Mouse (Mus musculus): ENCODE data around the gene Ppard.
"Not testable (repeated sequence)": the region's sequence is repeated elsewhere in the genome, so short reads cannot be mapped to it uniquely, and the experiment has no call there.

The Ppard gene

DNA sequence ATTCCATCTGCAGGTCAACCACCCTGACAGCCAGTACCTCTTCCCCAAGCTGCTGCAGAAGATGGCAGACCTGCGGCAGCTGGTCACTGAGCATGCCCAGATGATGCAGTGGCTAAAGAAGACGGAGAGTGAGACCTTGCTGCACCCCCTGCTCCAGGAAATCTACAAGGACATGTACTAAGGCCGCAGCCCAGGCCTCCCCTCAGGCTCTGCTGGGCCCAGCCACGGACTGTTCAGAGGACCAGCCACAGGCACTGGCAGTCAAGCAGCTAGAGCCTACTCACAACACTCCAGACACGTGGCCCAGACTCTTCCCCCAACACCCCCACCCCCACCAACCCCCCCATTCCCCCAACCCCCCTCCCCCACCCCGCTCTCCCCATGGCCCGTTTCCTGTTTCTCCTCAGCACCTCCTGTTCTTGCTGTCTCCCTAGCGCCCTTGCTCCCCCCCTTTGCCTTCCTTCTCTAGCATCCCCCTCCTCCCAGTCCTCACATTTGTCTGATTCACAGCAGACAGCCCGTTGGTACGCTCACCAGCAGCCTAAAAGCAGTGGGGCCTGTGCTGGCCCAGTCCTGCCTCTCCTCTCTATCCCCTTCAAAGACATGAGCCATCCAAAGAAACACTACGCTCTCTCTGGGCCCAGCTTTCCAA lies 67.3 kb downstream of the Ppard start:
- in situ Hi-C loops (cut with MboI; ENCODE audit: low pct_unique_long_range_greater_than_20kb in 1 of 2, low sequenced_read_pairs in 2 of 2, unreplicated experiment in 1 of 2) = no loop called here

DNA sequence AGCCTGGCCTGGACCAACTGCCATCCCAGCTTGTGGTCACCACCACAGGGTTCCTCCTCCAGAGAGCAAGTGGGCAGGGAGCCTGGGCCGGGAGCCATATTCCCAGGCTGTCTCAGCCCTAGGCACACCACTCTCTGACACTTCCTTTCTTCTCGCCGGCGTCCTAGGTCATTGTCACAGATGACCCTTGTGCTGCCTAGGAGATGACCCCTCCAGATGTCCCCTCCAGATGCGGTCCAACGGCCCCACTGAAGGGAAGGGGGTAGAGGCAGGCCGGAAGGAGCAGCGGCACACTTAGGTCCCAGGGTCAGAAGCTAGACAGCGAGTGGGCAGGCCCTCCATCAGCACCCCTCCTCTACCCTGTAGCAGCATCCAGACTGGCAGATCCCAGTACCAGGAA lies 67.8 kb downstream of the Ppard start:
- in situ Hi-C loops (cut with MboI; ENCODE audit: low pct_unique_long_range_greater_than_20kb in 1 of 2, low sequenced_read_pairs in 2 of 2, unreplicated experiment in 1 of 2) = no loop called here

DNA sequence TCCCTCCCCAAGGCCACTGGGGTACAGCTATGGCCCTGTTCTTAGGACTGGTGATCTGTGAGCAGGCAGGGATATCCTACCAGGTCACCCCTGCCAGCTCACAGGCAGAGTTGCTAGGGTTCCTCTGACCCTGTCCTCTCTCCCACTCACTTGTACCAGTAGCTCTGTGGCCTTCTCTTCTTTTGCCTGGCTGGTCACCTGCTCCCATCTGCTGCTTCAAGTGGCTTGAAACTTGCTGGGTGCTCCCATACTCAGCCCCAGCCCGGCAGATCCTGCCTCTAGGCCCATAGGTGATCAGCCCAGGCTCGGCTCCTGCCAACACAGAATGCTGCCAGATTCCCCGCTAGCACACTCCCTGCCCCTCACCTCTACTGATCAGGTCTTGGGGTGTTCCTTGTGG lies 68.3 kb downstream of the Ppard start:
- in situ Hi-C loops (cut with MboI; ENCODE audit: low pct_unique_long_range_greater_than_20kb in 1 of 2, low sequenced_read_pairs in 2 of 2, unreplicated experiment in 1 of 2) = no loop called here

DNA sequence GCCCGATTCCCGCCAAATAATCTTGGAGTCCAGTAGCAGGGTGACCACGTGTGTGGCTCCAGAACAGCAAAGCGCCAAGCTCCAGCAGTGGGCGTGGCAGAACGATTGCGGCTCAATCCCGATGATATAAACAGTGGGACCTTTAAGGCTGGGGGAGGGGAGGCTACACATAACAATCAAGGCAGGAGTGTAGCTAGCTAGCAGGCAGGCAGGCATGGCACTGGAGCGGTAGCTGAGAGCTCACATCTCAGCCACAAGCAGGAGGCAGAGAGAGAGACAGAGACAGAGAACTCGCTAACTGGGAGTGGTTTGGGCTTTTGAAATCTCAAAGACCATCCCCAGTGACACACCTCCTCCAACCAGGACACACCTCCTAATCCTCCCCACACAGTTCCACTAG lies 72.7 kb downstream of the Ppard start:
- in situ Hi-C loops (cut with MboI; ENCODE audit: low pct_unique_long_range_greater_than_20kb in 1 of 2, low sequenced_read_pairs in 2 of 2, unreplicated experiment in 1 of 2) = loop anchor here (5.0 kb wide), 2 partner anchors 78 to 213 kb away; no protein-coding TSS in a partner anchor

DNA sequence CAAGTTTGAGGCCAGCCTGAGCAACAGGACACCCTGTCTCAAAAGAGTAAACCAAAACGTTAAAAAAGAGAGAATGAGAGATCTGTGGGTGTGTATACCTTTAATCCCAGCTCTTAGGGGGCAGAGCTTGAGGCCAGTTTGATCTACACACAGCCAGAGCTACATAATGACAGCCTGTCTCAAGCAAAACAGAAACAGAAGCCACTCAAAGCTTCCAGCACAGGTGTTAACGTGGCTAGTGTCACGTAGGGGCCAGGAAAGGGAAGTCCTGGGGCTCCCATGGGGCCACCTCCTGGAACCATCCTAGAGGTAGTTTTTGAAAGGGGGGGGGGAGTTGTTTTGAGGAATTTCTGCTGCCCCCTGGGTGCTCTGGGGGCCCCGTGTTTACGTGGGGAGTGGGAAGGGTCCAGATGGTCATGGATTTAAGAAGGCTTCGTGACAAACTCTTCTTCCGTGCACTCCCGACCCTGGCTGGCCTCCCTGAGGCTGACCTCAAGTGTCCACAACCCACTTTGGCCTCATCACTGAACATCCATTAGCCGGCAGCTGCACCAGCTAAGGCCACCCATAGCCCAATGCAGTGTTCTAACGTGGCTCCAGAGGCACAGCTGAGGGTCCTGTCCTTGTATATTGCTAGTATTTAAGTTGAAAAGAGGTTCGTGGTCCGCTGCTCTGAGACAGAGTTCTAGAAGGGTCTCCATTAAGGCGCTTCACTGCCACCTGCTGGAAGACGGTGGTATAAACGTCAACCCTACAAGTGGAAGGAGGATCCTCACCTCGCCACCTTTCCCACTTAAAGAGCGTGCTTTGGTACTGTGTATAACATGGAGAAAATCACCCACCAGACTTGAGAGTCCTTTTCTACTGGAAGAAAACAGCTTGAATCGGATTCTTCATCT lies 76.0 kb downstream of the Ppard start:
- in situ Hi-C loops (cut with MboI; ENCODE audit: low pct_unique_long_range_greater_than_20kb in 1 of 2, low sequenced_read_pairs in 2 of 2, unreplicated experiment in 1 of 2) = loop anchor here (5.0 kb wide), 2 partner anchors 81 to 216 kb away; no protein-coding TSS in a partner anchor

DNA sequence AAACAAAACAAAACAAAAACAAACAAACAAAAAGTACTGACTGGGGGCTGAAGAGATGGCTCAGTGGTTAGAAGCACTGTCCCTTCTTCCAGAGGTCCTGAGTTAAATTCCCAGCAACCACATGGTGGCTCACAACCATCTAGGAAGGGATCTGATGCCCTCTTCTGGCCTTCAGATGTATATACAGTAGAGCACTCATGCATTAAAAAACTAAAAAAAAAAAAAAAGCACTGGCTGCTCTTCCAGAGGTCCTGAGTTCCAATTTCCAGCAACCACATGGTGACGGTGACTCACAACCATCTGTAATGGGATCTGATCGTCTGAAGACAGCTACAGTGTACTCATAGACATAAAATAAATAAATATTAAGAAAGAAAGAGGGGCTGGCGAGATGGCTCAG lies 78.3 kb downstream of the Ppard start:
- in situ Hi-C loops (cut with MboI; ENCODE audit: low pct_unique_long_range_greater_than_20kb in 1 of 2, low sequenced_read_pairs in 2 of 2, unreplicated experiment in 1 of 2) = no loop called here

DNA sequence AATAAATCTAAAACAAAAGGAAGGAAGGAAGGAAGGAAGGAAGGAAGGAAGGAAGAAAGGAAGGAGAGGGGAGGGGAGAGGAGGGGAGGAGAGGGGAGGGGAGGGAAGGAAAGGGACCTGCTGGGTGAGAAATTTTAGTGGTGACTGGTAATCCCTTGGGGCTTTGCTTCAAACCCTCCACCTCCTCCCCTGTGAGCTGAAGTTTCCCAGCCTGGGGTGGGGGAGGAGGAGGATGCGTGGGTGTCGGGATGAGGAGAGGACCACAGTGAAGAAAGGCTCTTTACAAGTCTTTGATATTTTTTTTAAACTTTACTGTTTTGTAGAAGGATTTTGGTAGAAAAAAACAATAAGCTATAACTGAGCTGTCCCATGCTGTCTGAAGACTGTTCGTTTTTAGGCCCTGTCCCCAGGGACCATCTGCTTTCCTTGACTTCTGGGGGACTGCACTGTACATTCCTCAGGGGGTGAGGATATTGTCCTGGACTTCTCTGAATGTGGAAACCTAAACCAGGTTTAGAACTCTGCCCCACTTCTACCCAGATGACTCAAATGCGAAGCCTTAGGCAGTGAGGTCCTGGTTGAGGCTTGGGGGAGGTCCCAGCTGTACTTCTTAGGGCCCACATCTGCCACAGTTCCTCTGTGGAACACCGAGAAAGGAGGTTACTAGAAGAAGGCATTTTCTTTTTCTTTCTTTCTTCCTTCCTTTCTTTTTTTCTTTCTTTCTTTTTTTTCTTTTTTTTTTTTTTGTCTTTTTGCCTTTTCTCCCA lies 79.0 kb downstream of the Ppard start:
- in situ Hi-C loops (cut with MboI; ENCODE audit: low pct_unique_long_range_greater_than_20kb in 1 of 2, low sequenced_read_pairs in 2 of 2, unreplicated experiment in 1 of 2) = no loop called here

DNA sequence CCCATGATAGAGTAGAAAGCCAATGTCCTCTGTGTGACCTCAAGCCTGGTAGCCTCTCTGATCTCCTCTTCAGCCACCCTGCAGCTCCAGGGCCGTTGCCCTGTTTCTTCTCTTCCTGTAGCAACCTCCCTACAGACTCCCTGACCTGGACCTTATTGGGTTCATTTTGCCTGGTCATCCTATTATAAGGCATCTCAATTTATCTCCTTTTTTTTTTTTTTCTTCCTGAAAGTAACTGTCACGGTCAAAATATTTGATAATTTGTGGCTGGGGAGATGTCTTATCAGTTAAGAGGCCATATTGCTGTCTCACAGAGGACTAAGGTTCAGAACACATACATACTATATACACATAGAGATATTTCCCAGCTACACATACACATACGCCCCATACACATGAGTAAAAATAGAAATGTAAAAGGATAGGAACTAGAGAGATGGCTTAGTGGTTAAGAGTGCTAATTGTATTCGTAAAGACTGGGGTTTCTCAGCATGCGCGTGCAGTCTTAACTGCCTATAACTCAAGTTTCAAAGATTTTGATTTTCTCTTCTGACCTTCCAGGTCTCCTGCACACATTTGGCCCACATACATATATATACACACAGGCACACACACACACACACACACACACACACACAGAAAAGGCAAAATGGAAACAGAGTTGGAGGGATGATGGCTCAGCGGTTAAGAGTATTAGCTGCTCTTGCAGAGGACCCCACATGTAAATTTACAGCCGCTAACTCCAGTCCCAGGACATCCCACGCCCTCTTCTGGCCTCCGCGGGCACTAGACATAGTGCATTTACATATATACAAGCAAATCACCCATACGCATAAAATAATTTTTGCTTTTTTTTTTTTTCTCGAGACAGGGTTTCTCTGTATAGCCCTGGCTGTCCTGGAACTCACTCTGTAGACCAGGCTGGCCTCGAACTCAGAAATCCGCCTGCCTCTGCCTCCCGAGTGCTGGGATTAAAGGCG lies 80.0 kb downstream of the Ppard start:
- in situ Hi-C loops (cut with MboI; ENCODE audit: low pct_unique_long_range_greater_than_20kb in 1 of 2, low sequenced_read_pairs in 2 of 2, unreplicated experiment in 1 of 2) = no loop called here

DNA sequence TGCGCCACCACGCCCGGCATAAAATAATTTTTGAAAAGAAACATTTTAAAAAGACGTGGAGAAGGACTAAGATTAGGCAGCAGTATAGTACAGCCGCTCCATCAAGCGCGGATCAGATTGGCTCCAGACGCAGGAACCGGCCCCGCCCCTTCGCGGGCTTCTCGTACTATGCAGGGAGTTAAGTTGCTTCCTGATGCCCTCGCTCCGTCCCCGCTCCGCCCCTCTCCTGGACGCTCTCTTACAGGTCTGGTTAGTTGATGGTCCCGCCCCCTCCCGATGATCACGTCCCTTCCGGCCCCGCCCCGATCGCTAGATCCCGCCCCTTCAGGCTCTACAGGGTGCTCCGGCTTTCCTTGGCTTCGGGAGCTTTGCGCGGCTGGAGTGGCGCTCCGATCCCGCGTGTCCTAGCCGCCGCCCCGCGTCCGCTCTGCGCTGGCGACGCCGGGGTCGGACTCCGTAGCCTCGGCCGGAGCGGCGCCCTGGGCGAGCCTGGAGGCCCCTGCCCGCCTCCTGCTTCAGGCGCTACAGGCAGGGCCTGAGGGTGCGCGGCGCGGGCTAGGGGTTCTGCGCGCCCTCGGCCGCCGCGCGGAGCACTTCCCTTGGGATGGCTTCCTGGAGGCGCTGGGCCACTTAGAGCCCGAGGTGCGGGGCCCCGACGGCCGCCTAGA lies 80.8 kb downstream of the Ppard start, which contains the start of gene Fance:
Fance (plus strand) TSS at position 308 of the 668 bp plus-strand sequence.
- in situ Hi-C loops (cut with MboI; ENCODE audit: low pct_unique_long_range_greater_than_20kb in 1 of 2, low sequenced_read_pairs in 2 of 2, unreplicated experiment in 1 of 2) = no loop called here

DNA sequence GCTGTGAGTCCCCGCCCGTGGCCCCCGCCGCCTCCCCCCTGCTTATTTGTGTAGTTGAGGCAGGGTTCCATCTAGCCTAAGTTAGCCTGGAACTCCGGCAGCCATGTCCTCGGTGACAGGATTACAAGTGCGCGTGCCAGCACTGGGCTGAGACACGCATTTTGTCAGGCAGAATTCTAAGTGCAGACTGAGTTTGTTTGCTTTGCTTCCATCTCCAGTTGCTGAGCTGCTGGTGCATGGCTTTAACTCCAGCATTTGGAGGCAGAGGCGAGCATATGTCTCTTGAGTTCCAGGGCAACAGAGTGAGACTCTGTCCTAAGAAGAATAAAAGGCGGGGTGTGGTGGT lies 81.4 kb downstream of the Ppard start:
- in situ Hi-C loops (cut with MboI; ENCODE audit: low pct_unique_long_range_greater_than_20kb in 1 of 2, low sequenced_read_pairs in 2 of 2, unreplicated experiment in 1 of 2) = no loop called here

DNA sequence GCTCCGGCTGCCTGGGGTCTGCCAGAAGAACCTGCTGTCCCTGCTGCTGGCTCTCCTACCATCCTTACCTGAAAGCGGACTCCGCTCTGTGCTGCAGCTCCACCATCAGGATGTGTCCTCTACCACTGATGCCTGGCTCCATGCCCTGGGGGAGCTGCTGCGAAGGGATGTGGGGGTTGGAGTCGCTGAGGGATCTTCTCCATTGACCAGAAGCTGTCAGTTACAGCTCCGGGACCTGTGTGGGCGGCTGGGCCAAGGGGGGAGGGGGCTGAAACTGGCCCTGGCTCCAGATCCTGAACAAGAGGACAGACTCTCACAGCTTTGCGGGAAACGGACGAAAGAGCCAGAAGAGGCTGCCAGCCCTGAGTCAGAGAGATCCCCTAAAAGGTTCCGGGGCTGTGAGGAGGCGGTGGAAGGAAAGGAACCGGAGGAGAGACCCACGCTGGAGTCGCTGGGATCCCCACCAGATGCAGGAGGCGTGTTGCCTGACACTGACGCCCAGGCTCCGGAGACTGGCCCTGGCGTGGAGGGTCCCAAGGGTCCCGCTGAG lies 83.2 kb downstream of the Ppard start:
- in situ Hi-C loops (cut with MboI; ENCODE audit: low pct_unique_long_range_greater_than_20kb in 1 of 2, low sequenced_read_pairs in 2 of 2, unreplicated experiment in 1 of 2) = no loop called here

DNA sequence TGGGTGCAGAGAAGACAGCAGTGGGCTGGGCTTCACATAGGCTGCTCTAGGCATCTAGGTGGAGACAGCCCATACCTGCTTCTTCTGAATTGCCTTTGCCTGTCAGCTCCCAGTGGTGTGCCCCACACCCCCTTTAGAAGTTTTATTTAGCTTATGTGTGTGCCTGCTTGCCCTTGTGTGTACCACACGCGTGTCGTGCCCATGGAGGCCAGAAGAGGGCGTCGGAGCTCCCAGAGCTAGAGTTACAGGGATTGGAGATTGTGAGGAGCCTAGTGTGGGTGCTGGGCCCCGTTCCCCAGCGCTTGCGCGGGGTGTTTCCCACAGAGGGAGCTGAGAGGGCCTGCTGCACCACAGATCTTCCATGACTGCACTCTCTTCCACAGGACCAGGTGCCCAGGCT lies 84.0 kb downstream of the Ppard start:
- in situ Hi-C loops (cut with MboI; ENCODE audit: low pct_unique_long_range_greater_than_20kb in 1 of 2, low sequenced_read_pairs in 2 of 2, unreplicated experiment in 1 of 2) = no loop called here

DNA sequence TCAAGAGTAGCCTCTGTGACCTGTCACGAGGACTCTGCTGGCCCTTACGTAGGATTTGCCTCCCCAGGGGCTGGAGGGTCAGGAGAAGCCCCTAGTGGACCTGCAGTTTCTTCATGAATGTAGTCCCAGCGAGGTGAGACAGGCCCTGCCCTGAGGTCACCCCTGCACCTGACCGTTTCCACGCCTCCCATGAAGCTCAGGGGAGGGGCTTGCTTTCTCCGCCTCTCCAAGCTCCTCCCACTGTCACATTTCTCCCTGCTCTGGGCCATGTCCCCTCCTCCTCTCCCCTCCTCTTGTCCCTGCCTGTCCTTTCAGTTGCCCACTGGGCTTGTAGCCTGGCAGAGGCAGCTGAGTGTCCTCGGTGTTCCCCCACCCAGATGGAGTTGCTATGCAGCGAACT lies 84.6 kb downstream of the Ppard start:
- in situ Hi-C loops (cut with MboI; ENCODE audit: low pct_unique_long_range_greater_than_20kb in 1 of 2, low sequenced_read_pairs in 2 of 2, unreplicated experiment in 1 of 2) = no loop called here

DNA sequence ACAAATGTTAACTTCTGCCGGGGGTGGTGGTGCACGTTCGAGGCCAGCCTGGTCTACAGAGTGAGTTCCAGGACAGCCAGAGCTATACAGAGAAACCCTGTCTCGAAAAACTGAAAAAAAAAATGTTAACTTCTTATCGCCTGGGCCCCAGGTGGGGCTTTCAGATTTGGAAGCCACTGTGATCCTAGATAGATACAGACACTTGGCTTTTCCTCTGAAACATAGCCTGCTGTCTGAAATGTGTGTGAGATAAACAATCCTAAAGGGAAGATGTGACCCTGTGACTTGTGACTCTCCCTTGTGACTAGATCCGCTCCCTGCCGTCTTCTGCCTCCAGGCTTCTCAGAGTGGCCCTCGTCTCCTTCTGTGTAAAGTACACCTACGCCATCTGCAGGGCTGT lies 85.2 kb downstream of the Ppard start:
- in situ Hi-C loops (cut with MboI; ENCODE audit: low pct_unique_long_range_greater_than_20kb in 1 of 2, low sequenced_read_pairs in 2 of 2, unreplicated experiment in 1 of 2) = no loop called here

DNA sequence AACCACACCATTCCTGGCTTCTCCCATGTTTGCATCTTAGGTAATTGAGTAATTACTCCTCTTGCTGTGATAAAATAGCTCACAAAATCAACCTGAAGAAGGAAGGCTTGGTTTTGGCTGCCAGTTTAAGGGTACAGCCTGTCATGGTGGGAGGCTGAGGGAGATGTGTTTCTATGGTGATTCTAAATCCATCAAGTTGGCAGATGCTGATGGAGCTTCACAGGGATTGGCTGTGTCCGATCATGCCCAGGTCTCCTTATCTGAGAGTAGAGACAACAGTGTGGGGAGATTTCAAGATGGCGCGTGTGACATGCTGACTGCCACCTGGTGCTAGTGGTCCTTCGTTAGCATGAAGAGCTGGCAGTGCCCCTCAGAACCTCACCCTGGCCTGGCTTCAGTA lies 89.2 kb downstream of the Ppard start:
- in situ Hi-C loops (cut with MboI; ENCODE audit: low pct_unique_long_range_greater_than_20kb in 1 of 2, low sequenced_read_pairs in 2 of 2, unreplicated experiment in 1 of 2) = no loop called here

DNA sequence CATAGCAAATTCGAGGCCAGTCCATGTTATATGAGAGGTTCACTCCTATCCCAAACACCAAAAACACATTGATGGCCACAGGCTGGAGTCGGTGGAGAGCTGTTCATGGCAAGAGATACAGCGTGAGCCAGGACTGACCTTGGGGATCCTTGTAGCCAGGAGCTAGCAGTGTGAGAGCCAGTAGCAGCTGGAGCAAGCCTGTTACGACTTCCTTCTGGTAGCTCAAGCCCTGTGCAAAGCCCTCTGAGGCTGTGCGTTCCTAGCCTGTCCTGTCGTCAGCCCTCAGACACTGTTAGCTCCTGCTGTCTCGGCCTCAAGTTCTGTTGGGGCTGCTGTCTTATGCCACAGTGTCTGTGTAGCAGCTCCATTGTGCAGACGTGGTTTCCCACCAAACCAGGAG lies 91.3 kb downstream of the Ppard start:
- in situ Hi-C loops (cut with MboI; ENCODE audit: low pct_unique_long_range_greater_than_20kb in 1 of 2, low sequenced_read_pairs in 2 of 2, unreplicated experiment in 1 of 2) = no loop called here

DNA sequence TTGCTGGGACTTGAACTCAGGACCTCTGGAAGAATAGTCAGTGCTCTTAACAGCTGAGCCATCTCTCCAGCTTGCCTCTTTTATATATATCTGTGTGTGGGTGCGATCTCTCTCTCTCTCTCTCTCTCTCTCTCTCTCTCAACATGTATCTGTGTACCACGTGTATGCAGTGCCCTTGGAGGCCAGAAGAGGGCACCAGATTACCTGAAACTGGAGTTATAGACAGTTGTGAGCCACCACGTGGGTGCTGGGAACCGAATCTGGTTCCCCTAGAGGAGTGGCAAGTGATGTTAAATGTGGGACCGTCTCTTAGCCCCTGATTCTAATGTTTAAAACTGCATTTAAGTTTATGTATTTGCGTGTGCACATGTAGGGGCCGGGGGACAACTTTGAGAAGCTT lies 91.9 kb downstream of the Ppard start:
- in situ Hi-C loops (cut with MboI; ENCODE audit: low pct_unique_long_range_greater_than_20kb in 1 of 2, low sequenced_read_pairs in 2 of 2, unreplicated experiment in 1 of 2) = not testable (repeated sequence)
